Mouse (Mus musculus): Measurements from ENCODE around the gene Zfp384. TPM values are rescaled to one million over a fixed set of nuclear protein-coding genes. Genes with fewer than 3 reads are reported as not detected.

Gene Zfp384
- polyA plus RNA-seq, 1 experiment from 2014 or later = 12.1 TPM

DNA sequence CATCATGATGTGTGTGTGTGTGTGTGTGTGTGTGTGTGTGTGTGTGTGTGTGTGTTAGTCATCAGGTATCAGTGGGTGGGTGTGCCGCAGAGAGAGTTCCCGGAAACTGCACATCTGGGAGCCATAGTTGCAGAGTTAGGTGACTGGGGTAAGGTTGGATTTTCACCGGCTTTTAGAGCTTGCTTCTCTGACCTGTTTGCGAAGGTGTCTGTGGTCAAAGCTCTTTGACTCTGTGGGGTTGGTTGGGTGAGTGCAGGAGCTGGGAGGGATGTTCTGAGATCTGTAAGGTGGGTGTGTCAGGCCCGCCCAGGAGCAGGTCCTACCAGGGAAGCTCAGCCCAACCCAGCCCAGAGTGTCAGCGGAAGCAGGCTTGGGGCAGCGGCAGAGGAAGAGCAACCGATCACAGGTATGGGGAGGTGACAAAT is 58.6 kb downstream of the Zfp384 start, which contains the start of gene Lpar5:
Lpar5 (plus strand) TSS at position 350 of the 425 bp plus-strand sequence.
- H3K9me3 ChIP-seq = no peaks in the 10 kb centered on the region
- no peaks in the 10 kb centered on the region for H3K36me3 ChIP-seq (replicated peaks)
- peaks cover 13% of the 10 kb centered on the region for H3K4me1 ChIP-seq
- H3K27ac ChIP-seq = no peak within 1 kb of the TSS
- H3K27me3 ChIP-seq (ENCODE audit: poor library complexity, severe bottlenecking) = no peaks in the 10 kb centered on the region
- no peak within 1 kb of the TSS for H3K4me3 ChIP-seq
- WGBS = 65% methylated on average over 8 of the region's 8 CpGs
- no peak for DNase-seq (ENCODE audit: extremely low spot score, low spot score)

DNA sequence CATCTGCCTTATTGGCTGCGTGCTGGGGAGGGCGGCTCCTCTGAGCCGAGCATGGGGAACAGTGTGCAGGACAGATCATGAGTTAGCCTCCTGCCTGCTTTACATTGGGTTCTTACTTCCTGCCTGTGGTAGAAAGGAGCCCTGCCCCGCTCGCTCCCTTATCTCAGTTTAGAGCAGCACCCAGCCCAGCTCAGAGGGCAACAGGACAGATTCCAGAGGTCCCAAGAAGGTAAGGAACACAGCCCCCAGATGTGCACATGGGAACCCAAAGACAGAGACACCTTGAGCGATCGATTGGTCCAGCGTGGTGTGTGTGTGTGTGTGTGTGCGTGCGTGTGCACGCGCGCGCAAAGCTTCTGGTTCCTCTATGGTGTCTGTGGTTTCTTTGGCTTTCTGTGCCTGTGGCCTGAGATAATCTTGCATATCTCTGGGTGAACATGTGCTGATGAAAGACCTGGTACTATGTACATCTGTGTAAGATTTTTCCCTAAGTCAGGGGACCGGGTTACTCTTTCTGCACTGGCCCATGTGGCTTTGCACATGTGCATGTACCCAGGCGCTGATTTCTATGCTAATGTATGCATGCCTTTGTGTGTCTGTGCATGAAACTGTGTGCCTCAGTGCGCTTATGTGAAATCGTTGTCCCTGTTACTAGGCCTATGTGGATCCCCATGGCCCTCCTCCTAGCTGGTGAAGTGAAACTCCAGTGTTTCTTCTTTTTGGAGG is 62.4 kb downstream of the Zfp384 start:
- H3K9me3 ChIP-seq = no peaks in the 10 kb centered on the region
- H3K27me3 ChIP-seq (ENCODE audit: poor library complexity, severe bottlenecking) = no peaks in the 10 kb centered on the region
- no peak overlapping the region for H3K4me3 ChIP-seq
- 87% methylated on average over 18 of the region's 18 CpGs for WGBS
- peak overlapping the region; percentile 77 for H3K27ac ChIP-seq
- no peak for DNase-seq (ENCODE audit: extremely low spot score, low spot score)
- H3K4me1 ChIP-seq = peaks cover 13% of the 10 kb centered on the region
- H3K36me3 ChIP-seq (replicated peaks) = no peaks in the 10 kb centered on the region

DNA sequence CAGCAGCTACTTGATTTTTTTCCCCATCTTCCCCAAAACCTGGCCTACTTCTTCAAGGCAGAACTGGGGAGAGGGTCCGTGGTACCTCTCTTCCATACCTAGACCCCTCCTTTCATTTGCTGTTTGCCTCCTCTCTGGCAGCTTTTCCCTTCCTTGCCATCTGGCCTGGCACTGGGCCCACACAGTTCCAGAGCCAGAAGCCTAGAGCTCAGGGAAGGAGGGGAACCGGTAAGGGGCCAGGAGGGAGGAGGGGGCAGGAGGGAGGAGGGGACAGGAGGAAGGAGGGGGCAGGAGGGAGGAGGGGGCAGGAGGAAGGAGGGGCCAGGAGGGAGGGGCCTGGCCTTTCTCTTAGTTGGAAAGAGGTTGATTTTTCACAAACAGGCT is 62.9 kb downstream of the Zfp384 start:
- Histone ChIP-seq H3K4me3 (no peak overlapping the region), H3K4me1 (peaks cover 13% of the 10 kb centered on the region), H3K27me3 (ENCODE audit: poor library complexity, severe bottlenecking) (no peaks in the 10 kb centered on the region), H3K36me3 (replicated peaks) (no peaks in the 10 kb centered on the region), H3K9me3 (no peaks in the 10 kb centered on the region), H3K27ac (peak overlapping the region; percentile 77)
- no peak for DNase-seq (ENCODE audit: extremely low spot score, low spot score)
- 29% methylated on average over 2 of the region's 2 CpGs for WGBS

GRCm38 (mm10) chr6:125073825-125074224 is 64.9 kb downstream of the Zfp384 start:
- no peak overlapping the region for H3K4me3 ChIP-seq
- DNase-seq (ENCODE audit: extremely low spot score, low spot score) = no peak
- 79% methylated on average over 8 of the region's 8 CpGs for WGBS

GRCm38 (mm10) chr6:125081394-125081793 is 72.4 kb downstream of the Zfp384 start:
- Histone ChIP-seq H3K4me1 (peaks cover 24% of the 10 kb centered on the region), H3K27ac (peak overlapping the region; percentile 86), H3K9me3 (no peaks in the 10 kb centered on the region), H3K27me3 (ENCODE audit: poor library complexity, severe bottlenecking) (peaks cover 34% of the 10 kb centered on the region), H3K36me3 (replicated peaks) (no peaks in the 10 kb centered on the region), H3K4me3 (peak overlapping the region; percentile 54)
- no peak for DNase-seq (ENCODE audit: extremely low spot score, low spot score)
- 28% methylated on average over 25 of the region's 25 CpGs for WGBS

More at GRCm38 (mm10) chr6:125073825-125074224, 64.9 kb downstream of the Zfp384 start:
- Histone ChIP-seq H3K27me3 (ENCODE audit: poor library complexity, severe bottlenecking) (no peaks in the 10 kb centered on the region), H3K4me1 (peaks cover 13% of the 10 kb centered on the region), H3K27ac (no peak overlapping the region), H3K9me3 (no peaks in the 10 kb centered on the region), H3K36me3 (replicated peaks) (no peaks in the 10 kb centered on the region)

- peak; percentile 91 for DNase-seq (ENCODE audit: extremely low spot score, low spot score)
- H3K4me3 ChIP-seq = peak overlapping the region; percentile 54
- H3K4me1 ChIP-seq = peaks cover 24% of the 10 kb centered on the region
- H3K9me3 ChIP-seq = no peaks in the 10 kb centered on the region
- peak overlapping the region; percentile 86 for H3K27ac ChIP-seq
- H3K27me3 ChIP-seq (ENCODE audit: poor library complexity, severe bottlenecking) = peaks cover 34% of the 10 kb centered on the region
- H3K36me3 ChIP-seq (replicated peaks) = no peaks in the 10 kb centered on the region
- 22% methylated on average over 45 of the region's 45 CpGs for WGBS
Measured at GRCm38 (mm10) chr6:125081797-125082560, 73.0 kb downstream of the Zfp384 start.

DNA sequence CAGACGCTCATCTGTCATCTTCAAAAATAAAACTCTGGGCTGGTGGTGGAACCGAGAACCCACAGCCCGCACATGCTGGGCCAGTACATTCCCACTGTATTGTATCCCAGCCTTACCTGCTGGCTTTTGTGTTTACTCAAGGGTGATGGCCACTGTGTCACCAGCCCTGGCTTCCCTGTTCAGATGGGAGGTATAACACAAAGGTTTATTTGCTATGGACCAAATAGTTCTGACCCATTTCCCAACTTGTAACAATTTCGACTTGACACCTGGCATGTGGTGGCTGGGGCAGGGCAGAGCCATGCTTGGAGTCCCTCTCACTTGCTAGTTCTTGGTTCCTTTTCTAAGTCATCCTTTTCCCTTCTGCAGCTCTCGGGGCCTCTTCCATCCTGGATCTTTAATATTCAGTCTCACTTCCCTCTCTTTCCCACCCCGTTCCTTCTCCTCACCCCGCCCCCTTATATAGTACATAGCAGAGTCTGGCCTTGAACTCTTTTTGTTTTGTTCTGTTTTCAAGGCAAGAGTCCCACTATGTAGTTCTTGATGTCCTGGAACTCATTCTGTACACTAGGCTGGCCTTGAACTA is 73.9 kb downstream of the Zfp384 start:
- Histone ChIP-seq H3K4me1 (peaks cover 25% of the 10 kb centered on the region), H3K9me3 (no peaks in the 10 kb centered on the region), H3K27ac (no peak overlapping the region), H3K36me3 (replicated peaks) (no peaks in the 10 kb centered on the region), H3K4me3 (no peak overlapping the region), H3K27me3 (ENCODE audit: poor library complexity, severe bottlenecking) (peaks cover 34% of the 10 kb centered on the region)
- 91% methylated on average over 7 of the region's 7 CpGs for WGBS
- no peak for DNase-seq (ENCODE audit: extremely low spot score, low spot score)

DNA sequence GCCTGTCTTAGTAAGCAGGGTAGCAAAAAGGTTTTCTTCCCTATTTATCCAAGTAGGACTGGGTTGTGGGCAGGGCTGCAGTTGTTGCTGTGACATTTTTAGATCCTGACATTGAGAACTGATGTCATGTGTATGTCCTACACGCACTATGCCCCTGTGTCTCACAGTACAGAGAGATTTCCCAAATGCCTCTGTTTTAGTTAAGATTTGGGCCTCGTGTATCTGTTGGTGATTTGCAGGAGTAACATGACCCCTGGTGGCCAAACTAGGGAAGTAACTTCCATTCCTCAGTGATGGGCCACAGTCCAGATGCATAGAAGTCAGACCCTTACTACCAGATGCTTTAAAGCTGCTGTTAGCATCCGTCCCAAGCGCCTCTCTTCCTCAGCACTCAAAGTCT is 75.5 kb downstream of the Zfp384 start:
- H3K27ac ChIP-seq = peak overlapping the region; percentile 48

More for the DNA sequence above, 75.5 kb downstream of the Zfp384 start:
- DNase-seq (ENCODE audit: extremely low spot score, low spot score) = peak; percentile 58
- H3K36me3 ChIP-seq (replicated peaks) = no peaks in the 10 kb centered on the region
- 8% methylated on average over 4 of the region's 4 CpGs for WGBS
- no peaks in the 10 kb centered on the region for H3K9me3 ChIP-seq
- peaks cover 40% of the 10 kb centered on the region for H3K4me1 ChIP-seq
- no peak overlapping the region for H3K4me3 ChIP-seq
- peaks cover 34% of the 10 kb centered on the region for H3K27me3 ChIP-seq (ENCODE audit: poor library complexity, severe bottlenecking)

Other genes with a start within 250 kb of the Zfp384 start
- 4.0 and 4.4 TPM in 2 replicates for gene Eno2, start 239.5 kb upstream of the Zfp384 start, polyA plus RNA-seq (2016; fragmentation: Nextera tagmentation; extraction: Ambion mirVana)
- 4.9 and 5.3 TPM in 2 replicates for gene Lrrc23, start 229.4 kb upstream of the Zfp384 start, polyA plus RNA-seq (2016; fragmentation: Nextera tagmentation; extraction: Ambion mirVana)
- gene Spsb2, start 200.5 kb upstream of the Zfp384 start, polyA plus RNA-seq (2016; fragmentation: Nextera tagmentation; extraction: Ambion mirVana) = 7.4 and 8.9 TPM in 2 replicates
- 1,048 and 1,068 TPM in 2 replicates for gene Tpi1, start 194.8 kb upstream of the Zfp384 start, polyA plus RNA-seq (2016; fragmentation: Nextera tagmentation; extraction: Ambion mirVana)
- 214 and 215 TPM in 2 replicates for gene Usp5, start 179.7 kb upstream of the Zfp384 start, polyA plus RNA-seq (2016; fragmentation: Nextera tagmentation; extraction: Ambion mirVana)
- gene Cdca3, start 179.6 kb upstream of the Zfp384 start, polyA plus RNA-seq (2016; fragmentation: Nextera tagmentation; extraction: Ambion mirVana) = 271 and 298 TPM in 2 replicates
- gene Gnb3, start 168.9 kb upstream of the Zfp384 start, polyA plus RNA-seq (2016; fragmentation: Nextera tagmentation; extraction: Ambion mirVana) = 0.32 and 0.42 TPM in 2 replicates
- 9.7 TPM in 2 replicates for gene P3h3, start 151.4 kb upstream of the Zfp384 start, polyA plus RNA-seq (2016; fragmentation: Nextera tagmentation; extraction: Ambion mirVana)
- gene Gpr162, start 145.2 kb upstream of the Zfp384 start, polyA plus RNA-seq (2016; fragmentation: Nextera tagmentation; extraction: Ambion mirVana) = 2.1 and 2.5 TPM in 2 replicates
- gene Cd4, start 120.9 kb upstream of the Zfp384 start, polyA plus RNA-seq (2016; fragmentation: Nextera tagmentation; extraction: Ambion mirVana) = 0.17 TPM in 1 of 2 replicates, not detected in the other
- 0.76 and 0.88 TPM in 2 replicates for gene Lag3, start 97.4 kb upstream of the Zfp384 start, polyA plus RNA-seq (2016; fragmentation: Nextera tagmentation; extraction: Ambion mirVana)
- 218 and 224 TPM in 2 replicates for gene Ptms, start 89.0 kb upstream of the Zfp384 start, polyA plus RNA-seq (2016; fragmentation: Nextera tagmentation; extraction: Ambion mirVana)
- 388 and 398 TPM in 2 replicates for gene Mlf2, start 77.8 kb upstream of the Zfp384 start, polyA plus RNA-seq (2016; fragmentation: Nextera tagmentation; extraction: Ambion mirVana)
- gene Cops7a, start 43.6 kb upstream of the Zfp384 start, polyA plus RNA-seq (2016; fragmentation: Nextera tagmentation; extraction: Ambion mirVana) = 136 and 143 TPM in 2 replicates
- 1.4 and 1.7 TPM in 2 replicates for gene Pianp, start 12.5 kb upstream of the Zfp384 start, polyA plus RNA-seq (2016; fragmentation: Nextera tagmentation; extraction: Ambion mirVana)
- 117 and 121 TPM in 2 replicates for gene Ing4, start 30.6 kb downstream of the Zfp384 start, polyA plus RNA-seq (2016; fragmentation: Nextera tagmentation; extraction: Ambion mirVana)
- 12.8 and 12.9 TPM in 2 replicates for gene Acrbp, start 40.5 kb downstream of the Zfp384 start, polyA plus RNA-seq (2016; fragmentation: Nextera tagmentation; extraction: Ambion mirVana)
- 0.22 and 0.30 TPM in 2 replicates for gene Lpar5, start 58.8 kb downstream of the Zfp384 start, polyA plus RNA-seq (2016; fragmentation: Nextera tagmentation; extraction: Ambion mirVana)
- gene Chd4, start 86.8 kb downstream of the Zfp384 start, polyA plus RNA-seq (2016; fragmentation: Nextera tagmentation; extraction: Ambion mirVana) = 91.0 and 99.4 TPM in 2 replicates
- 101 and 103 TPM in 2 replicates for gene Nop2, start 122.8 kb downstream of the Zfp384 start, polyA plus RNA-seq (2016; fragmentation: Nextera tagmentation; extraction: Ambion mirVana)
- gene Iffo1, start 136.1 kb downstream of the Zfp384 start, polyA plus RNA-seq (2016; fragmentation: Nextera tagmentation; extraction: Ambion mirVana) = 9.2 and 10.0 TPM in 2 replicates
- gene Gapdh, start 157.3 kb downstream of the Zfp384 start, polyA plus RNA-seq (2016; fragmentation: Nextera tagmentation; extraction: Ambion mirVana) = 3,225 and 3,313 TPM in 2 replicates
- 271 and 274 TPM in 2 replicates for gene Ncapd2, start 182.6 kb downstream of the Zfp384 start, polyA plus RNA-seq (2016; fragmentation: Nextera tagmentation; extraction: Ambion mirVana)
- gene Mrpl51, start 182.7 kb downstream of the Zfp384 start, polyA plus RNA-seq (2016; fragmentation: Nextera tagmentation; extraction: Ambion mirVana) = 232 and 239 TPM in 2 replicates
- gene Vamp1, start 206.4 kb downstream of the Zfp384 start, polyA plus RNA-seq (2016; fragmentation: Nextera tagmentation; extraction: Ambion mirVana) = 3.8 and 4.7 TPM in 2 replicates
- gene Tapbpl, start 222.7 kb downstream of the Zfp384 start, polyA plus RNA-seq (2016; fragmentation: Nextera tagmentation; extraction: Ambion mirVana) = 1.6 and 2.1 TPM in 2 replicates
- 1.1 and 1.7 TPM in 2 replicates for gene Cd27, start 227.9 kb downstream of the Zfp384 start, polyA plus RNA-seq (2016; fragmentation: Nextera tagmentation; extraction: Ambion mirVana)

All from forebrain, embryonic 10.5 days (tissue).